Mouse (Mus musculus) CH12.LX (cell line): Measurements from ENCODE around the gene Clk3. TPM values are rescaled to one million over a fixed set of nuclear protein-coding genes. Genes with fewer than 3 reads are reported as not detected.

Experiments
- DNase-seq: peaks from one replicate; pipeline ENCODE4 v3.0.0-alpha.2; 2013; ENCODE audit errors: extremely low read depth
- H3K27ac ChIP-seq: 2 replicates; pipeline ENCODE4 v1.5.1; 2012; ENCODE audit warnings: low read depth, mild to moderate bottlenecking, control low read depth, moderate library complexity; ENCODE audit not compliant: insufficient read depth
- H3K27me3 ChIP-seq: replicated peaks from 2 replicates; pipeline ENCODE3; 2012; ENCODE audit warnings: inconsistent platforms
- H3K36me3 ChIP-seq, 2 experiments: replicated peaks in 1 of 2; 2 replicates each; pipeline versions ENCODE3 to v1.6.1; 2012; ENCODE audit warnings: inconsistent platforms in 1 of 2, low read length in 1 of 2, mild to moderate bottlenecking in 1 of 2, mixed read lengths in 1 of 2, moderate library complexity in 1 of 2; ENCODE audit not compliant: control insufficient read depth in 1 of 2, insufficient read depth in 1 of 2
- H3K4me1 ChIP-seq, 2 experiments: 2 replicates each; pipeline ENCODE4 v1.6.1; 2012; ENCODE audit warnings: inconsistent platforms in 1 of 2, moderate library complexity in 1 of 2; ENCODE audit not compliant: insufficient read depth in 2 of 2, control insufficient read depth in 1 of 2
- H3K4me2 ChIP-seq: 2 replicates; pipeline ENCODE4 v1.6.1; 2012; ENCODE audit warnings: low read depth, mild to moderate bottlenecking, control low read depth; ENCODE audit not compliant: poor library complexity, insufficient read depth, severe bottlenecking
- H3K4me3 ChIP-seq, 3 experiments: fragments of 150-350 bp in 1 of 3; sonication (generic) in 1 of 3; replicated peaks in 1 of 3; 2 replicates each; pipeline versions ENCODE3 to v1.5.1; 2011 to 2012; ENCODE audit warnings: low read depth in 2 of 3, low read length in 2 of 3, mild to moderate bottlenecking in 2 of 3, moderate library complexity in 2 of 3, control low read depth in 1 of 3, improper control_type of control experiment in 1 of 3, inconsistent platforms in 1 of 3, mixed read lengths in 1 of 3; ENCODE audit not compliant: poor library complexity in 1 of 3
- H3K79me2 ChIP-seq: replicated peaks from 2 replicates; pipeline ENCODE4 v1.6.1; 2012; ENCODE audit warnings: mild to moderate bottlenecking, moderate library complexity; ENCODE audit not compliant: control insufficient read depth, poor library complexity, insufficient read depth, severe bottlenecking; ENCODE audit errors: extremely low read depth
- H3K9ac ChIP-seq: 2 replicates; pipeline ENCODE4 v1.6.1; 2012; ENCODE audit warnings: low read depth, mild to moderate bottlenecking, control low read depth, moderate library complexity; ENCODE audit not compliant: insufficient read depth
- H3K9me3 ChIP-seq: replicated peaks from 2 replicates; pipeline ENCODE3; 2012; ENCODE audit warnings: low read length, inconsistent platforms, mixed read lengths
- CHD1 ChIP-seq: IDR thresholded peaks from 2 replicates; pipeline ENCODE4 v1.6.1; 2012; ENCODE audit warnings: low read depth, low read length, improper control_type of control experiment, inconsistent platforms
- ELF1 ChIP-seq: IDR thresholded peaks from 2 replicates; pipeline ENCODE4 v1.6.1; 2014; ENCODE audit warnings: low read depth, mild to moderate bottlenecking, inconsistent platforms, low read length, improper control_type of control experiment
- GABPA ChIP-seq: IDR thresholded peaks from 2 replicates; pipeline ENCODE4 v1.6.1; 2012; ENCODE audit warnings: low read depth, low read length, improper control_type of control experiment, inconsistent platforms; ENCODE audit not compliant: insufficient replicate concordance
- JUN ChIP-seq: IDR thresholded peaks from 2 replicates; pipeline ENCODE4 v1.6.1; 2011; ENCODE audit warnings: low read depth, mild to moderate bottlenecking, low read length, improper control_type of control experiment, moderate library complexity; ENCODE audit not compliant: insufficient read depth
- MAX ChIP-seq: IDR thresholded peaks from 2 replicates; pipeline ENCODE4 v1.6.1; 2011; ENCODE audit warnings: low read length, improper control_type of control experiment
- POLR2A ChIP-seq: IDR thresholded peaks from 2 replicates; pipeline ENCODE4 v1.6.1; 2011; ENCODE audit warnings: low read depth, mild to moderate bottlenecking, improper control_type of control experiment, low read length
- RAD21 ChIP-seq: IDR thresholded peaks from 2 replicates; pipeline ENCODE4 v1.6.1; 2011; ENCODE audit warnings: low read depth, mild to moderate bottlenecking, low read length, improper control_type of control experiment, moderate library complexity
- RCOR1 ChIP-seq: conservative IDR thresholded peaks from 2 replicates; pipeline ENCODE4 v1.6.1; 2012; ENCODE audit warnings: low read depth, mild to moderate bottlenecking, inconsistent platforms, low read length, improper control_type of control experiment
- TCF12 ChIP-seq: IDR thresholded peaks from 2 replicates; pipeline ENCODE4 v1.6.1; 2014; ENCODE audit warnings: low read depth, mild to moderate bottlenecking, inconsistent platforms, low read length, improper control_type of control experiment
- UBTF ChIP-seq: IDR thresholded peaks from 2 replicates; pipeline ENCODE4 v1.6.1; 2012; ENCODE audit warnings: low read depth, mild to moderate bottlenecking, inconsistent platforms, low read length, improper control_type of control experiment, moderate library complexity
- USF2 ChIP-seq: conservative IDR thresholded peaks from 2 replicates; pipeline ENCODE4 v1.6.1; 2011; ENCODE audit warnings: low read depth, low read length, improper control_type of control experiment
- ZC3H11A ChIP-seq: IDR thresholded peaks from 2 replicates; pipeline ENCODE4 v1.6.1; 2012; ENCODE audit warnings: low read depth, mild to moderate bottlenecking, inconsistent platforms, low read length, improper control_type of control experiment
- ZKSCAN1 ChIP-seq: IDR thresholded peaks from 2 replicates; pipeline ENCODE4 v1.6.1; 2012; ENCODE audit warnings: low read depth, inconsistent platforms, low read length, improper control_type of control experiment, borderline replicate concordance
- ZNF384 ChIP-seq: IDR thresholded peaks from 2 replicates; pipeline ENCODE4 v1.6.1; 2012; ENCODE audit warnings: low read depth, low read length, improper control_type of control experiment, inconsistent platforms
- dilution Hi-C: fragments of 300-500 bp; cut with MboI; formaldehyde crosslinking; loops from 2 replicates; pipeline ENCODE4 v1.14.3; 2020; ENCODE audit warnings: low sequenced_read_pairs; ENCODE audit not compliant: extremely low pct_unique_long_range_greater_than_20kb, extremely low pct_ligation_motif_present
- in situ Hi-C: fragments of 300-500 bp; cut with MboI; formaldehyde crosslinking; loops from 3 replicates; pipeline ENCODE4 v1.14.3; 2019; ENCODE audit warnings: low sequenced_read_pairs, low pct_ligation_motif_present, low pct_unique_long_range_greater_than_20kb, mixed read lengths
- polyA plus RNA-seq: library from polyadenylated mRNA; unstranded; fragments of >175 nt; gene quantifications from 2 replicates; pipeline ENCODE4 v1.2.1, GENCODE M21; 2012; ENCODE audit warnings: low read depth; ENCODE audit not compliant: insufficient read length
- total RNA-seq, 2 experiments: library from RNA; depleted of rRNA; stranded (reverse); fragments of 300-350 nt in 1 of 2; fragments of >200 nt in 1 of 2; gene quantifications; 2 replicates each; pipeline ENCODE4 v1.2.3; 2012 to 2014

Clk3 gene
- total and polyA plus RNA-seq, 3 experiments = 46.7 to 87.7 (median 62.4) TPM

- Histone ChIP-seq H3K9ac (no peak overlapping the region), H3K79me2 (peaks cover 10% of the 10 kb centered on the region; the same call in 1 of the 2 replicates), H3K27me3 (no peaks in the 10 kb centered on the region), H3K4me1 (no peaks in the 10 kb centered on the region), H3K36me3 (peaks cover 38 to 88% of the 10 kb centered on the region in 2 experiments), H3K9me3 (peaks cover under 1% of the 10 kb centered on the region), H3K4me3 (no peak overlapping the region), H3K27ac (no peak overlapping the region), H3K4me2 (no peak overlapping the region)
- no peak for TF ChIP-seq MAX
- no peak for TF ChIP-seq GABPA
- no peak for TF ChIP-seq ELF1
- TF ChIP-seq JUN = no peak
- TF ChIP-seq RAD21 = no peak
- TF ChIP-seq POLR2A = no peak
- no peak for TF ChIP-seq ZNF384
- no peak for TF ChIP-seq UBTF
- no peak for TF ChIP-seq CHD1
- no peak for TF ChIP-seq USF2
- no peak for TF ChIP-seq ZC3H11A
- TF ChIP-seq ZKSCAN1 = no peak
- no peak for TF ChIP-seq TCF12
- in situ Hi-C loops = no loop called here
- dilution Hi-C loops = no loop called here
- no peak for DNase-seq
Measured at GRCm38 (mm10) chr9:57723315-57723715, 42.3 kb downstream of the Clk3 start.

DNA sequence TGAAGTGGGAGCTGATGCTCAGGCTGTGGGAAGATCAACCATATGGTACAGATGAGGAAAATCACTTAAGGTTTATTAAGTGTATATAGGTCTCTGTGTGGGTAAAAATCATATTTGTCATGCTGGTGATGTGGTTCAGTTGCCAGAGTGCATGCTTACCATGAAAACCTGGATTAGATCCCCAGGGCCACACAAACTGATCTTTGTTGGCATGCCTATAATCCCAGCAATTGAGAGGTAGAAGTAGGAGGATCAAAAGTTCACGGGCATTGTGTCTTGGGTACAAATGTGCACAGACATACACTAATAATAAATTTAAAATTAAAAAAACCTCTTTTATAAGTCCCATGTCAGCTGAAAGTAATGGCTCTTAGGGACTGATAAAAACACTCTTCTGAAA lies 43.3 kb downstream of the Clk3 start:
- in situ Hi-C loops (no loop called here), dilution Hi-C loops (no loop called here)
- no peak overlapping the region for H3K9ac ChIP-seq
- H3K4me3 ChIP-seq = no peak overlapping the region
- no peak overlapping the region for H3K27ac ChIP-seq
- no peaks in the 10 kb centered on the region for H3K9me3 ChIP-seq
- peaks cover 43 to 87% of the 10 kb centered on the region in 2 experiments for H3K36me3 ChIP-seq
- H3K4me2 ChIP-seq = no peak overlapping the region
- peaks cover 10% of the 10 kb centered on the region; the same call in 1 of the 2 replicates for H3K79me2 ChIP-seq
- TF ChIP-seq UBTF = no peak
- TF ChIP-seq, all 38 proteins: peak for 0
- no peaks in the 10 kb centered on the region for H3K27me3 ChIP-seq
- no peaks in the 10 kb centered on the region for H3K4me1 ChIP-seq
- no peak for DNase-seq

- H3K27ac ChIP-seq = no peak overlapping the region
- peaks cover 10% of the 10 kb centered on the region; the same call in 1 of the 2 replicates for H3K79me2 ChIP-seq
- no peaks in the 10 kb centered on the region for H3K27me3 ChIP-seq
- H3K36me3 ChIP-seq = peaks cover 42 to 85% of the 10 kb centered on the region in 2 experiments
- H3K4me2 ChIP-seq = no peak overlapping the region
- TF ChIP-seq RAD21 (no peak), RCOR1 (no peak), TCF12 (no peak)
- no peak overlapping the region for H3K4me3 ChIP-seq
- no peaks in the 10 kb centered on the region for H3K4me1 ChIP-seq
- dilution Hi-C loops (no loop called here), in situ Hi-C loops (no loop called here)
- no peak for DNase-seq
- H3K9ac ChIP-seq = no peak overlapping the region
- H3K9me3 ChIP-seq = no peaks in the 10 kb centered on the region
Measured at GRCm38 (mm10) chr9:57720736-57721135, 44.9 kb downstream of the Clk3 start.
